Mouse (Mus musculus): ENCODE measurements at regions not wholly inside any gene's neighbourhood (a gene's known extent, or its start where the extent isn't known, plus 50 kb on each side); places are given as distances from the start of the nearest gene placed in this dataset.

- DNase-seq (ENCODE audit: low spot score), result no peak
Measured at GRCm38 (mm10) chr12:35623484-35623883, 88.6 kb upstream of the Ahr start.

- DNase-seq (ENCODE audit: low spot score), result no peak
Measured at GRCm38 (mm10) chr12:35614885-35615284, 80.0 kb upstream of the Ahr start.

- no peak for DNase-seq (ENCODE audit: low spot score)
Measured at GRCm38 (mm10) chr12:35607652-35608051, 72.8 kb upstream of the Ahr start.

- no peak for DNase-seq (ENCODE audit: low spot score)
Measured at GRCm38 (mm10) chr12:35603742-35604141, 68.9 kb upstream of the Ahr start.

- DNase-seq (ENCODE audit: low spot score), result no peak
Measured at GRCm38 (mm10) chr12:35602589-35602988, 67.8 kb upstream of the Ahr start.

- no peak for DNase-seq (ENCODE audit: low spot score)
Measured at GRCm38 (mm10) chr12:35598298-35598697, 63.5 kb upstream of the Ahr start.

- DNase-seq (ENCODE audit: low spot score), result no peak
Measured at GRCm38 (mm10) chr12:35592866-35593265, 58.0 kb upstream of the Ahr start.

All from heart, adult 8-10 months (tissue).